Mouse (Mus musculus): ENCODE results near the gene Slc5a4a.
A peak's percentile ranks its signal among the peaks of the same experiment; 100 is the strongest.

Gene Slc5a4a

DNA sequence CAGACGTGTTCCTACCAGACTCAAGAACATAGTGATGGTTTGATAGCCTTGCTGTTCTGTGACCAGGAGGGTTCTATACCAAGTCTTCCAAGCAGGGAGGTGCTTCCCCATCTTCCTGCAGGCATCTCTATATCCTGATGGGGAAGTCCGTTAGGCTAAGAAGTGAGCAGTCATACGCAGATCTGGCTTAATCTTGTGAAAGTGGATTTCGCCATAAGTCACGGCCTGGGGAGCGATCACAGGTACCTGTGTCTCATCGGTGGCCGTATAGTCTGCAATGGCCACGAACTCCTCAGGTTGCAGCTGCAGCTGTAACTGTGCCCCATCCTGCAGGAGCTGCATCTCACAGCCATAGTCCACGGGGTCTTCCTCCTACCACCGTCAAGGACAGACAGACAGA is 78.7 kb downstream of the Slc5a4a start:
- no peak for DNase-seq

DNA sequence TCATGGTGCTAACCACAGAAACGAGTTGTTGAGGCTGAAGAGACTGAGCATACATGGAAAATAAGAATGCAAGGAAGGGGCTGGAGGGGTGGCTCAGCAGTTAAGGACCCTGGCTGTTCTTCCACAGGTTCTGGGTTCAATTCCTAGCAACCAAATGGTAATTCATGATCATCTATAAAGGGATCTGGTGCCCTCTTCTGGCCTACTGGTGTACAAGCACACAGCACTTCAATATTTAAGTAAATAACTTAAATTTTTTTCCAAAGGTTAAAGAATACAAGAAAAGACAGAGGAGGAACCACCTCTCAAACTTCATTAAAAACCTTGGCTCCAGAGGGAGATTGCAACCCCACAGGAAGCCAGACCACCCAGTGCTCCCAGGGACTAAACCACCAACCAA is 82.4 kb downstream of the Slc5a4a start:
- no peak for DNase-seq

DNA sequence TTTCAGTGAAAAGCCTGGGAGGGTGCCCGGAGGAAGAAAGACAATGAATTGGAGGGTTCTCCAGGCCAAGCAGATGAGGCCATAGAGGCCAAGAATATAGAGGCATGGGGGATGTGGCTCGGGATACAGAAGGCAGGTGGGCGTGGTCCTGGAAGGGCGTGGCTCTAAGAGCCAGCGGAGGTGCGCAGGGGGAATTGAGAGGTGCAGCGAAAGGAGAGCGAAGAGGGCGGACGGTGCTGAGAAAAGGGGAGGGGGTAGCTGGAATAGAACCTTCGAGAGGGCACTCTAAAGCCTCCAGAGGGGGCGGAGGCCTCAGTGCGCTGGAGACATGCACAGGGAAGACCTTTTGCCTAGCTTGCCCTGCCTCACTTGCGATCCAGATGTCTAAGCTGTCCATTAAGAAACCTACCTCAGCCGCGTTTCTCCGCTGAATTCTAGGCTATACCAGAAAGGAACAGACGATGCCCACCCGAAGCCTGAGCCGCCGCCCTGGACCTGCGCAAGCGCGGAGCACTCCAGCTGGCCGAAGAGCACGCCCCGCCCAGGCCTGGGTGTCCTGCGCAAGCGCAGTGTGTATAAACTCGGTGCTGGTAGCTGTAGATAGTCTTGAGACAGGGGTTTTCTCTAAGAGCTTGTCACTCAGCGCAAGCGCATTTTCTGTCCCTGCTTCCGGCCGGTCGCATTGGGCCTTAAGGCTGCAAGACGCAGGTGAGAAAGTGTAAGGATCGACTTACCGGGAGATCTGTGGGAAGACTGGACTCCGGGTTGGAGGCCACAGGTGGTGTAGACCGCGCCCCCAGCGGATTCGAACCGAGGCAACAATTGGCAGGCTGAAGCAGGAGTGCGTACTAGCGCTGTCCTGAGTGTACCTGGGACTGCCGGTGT is 90.3 kb downstream of the Slc5a4a start, which contains the start of gene Prmt2:
TSS of gene Prmt2 (minus strand) at position 525 of the 885 bp plus-strand sequence.
- peak; percentile 93 for DNase-seq
